Mouse (Mus musculus) kidney, adult 2 months (tissue): Measurements from ENCODE around the gene Ubap2l. TPM values are rescaled to one million over a fixed set of nuclear protein-coding genes. Genes with fewer than 3 reads are reported as not detected.

Experiments
- DNase-seq: peaks from one replicate; pipeline ENCODE4 v3.0.0; 2021
- H3K27ac ChIP-seq: fragments of 200-500 bp; 2 replicates; pipeline ENCODE4 v1.5.1; 2012; ENCODE audit warnings: low read depth, low read length, control low read depth, inconsistent platforms; ENCODE audit not compliant: insufficient read depth
- H3K27me3 ChIP-seq: fragments of 200-500 bp; replicated peaks from 2 replicates; pipeline ENCODE4 v1.6.1; 2012; ENCODE audit warnings: mild to moderate bottlenecking, moderate library complexity, low read length, inconsistent platforms; ENCODE audit not compliant: control insufficient read depth, insufficient read depth
- H3K36me3 ChIP-seq: fragments of 200-500 bp; 2 replicates; pipeline ENCODE4 v1.6.1; 2012; ENCODE audit warnings: mild to moderate bottlenecking, moderate library complexity, low read length, inconsistent platforms; ENCODE audit not compliant: control insufficient read depth, insufficient read depth
- H3K4me1 ChIP-seq: fragments of 200-500 bp; 2 replicates; pipeline ENCODE4 v1.6.1; 2011; ENCODE audit warnings: low read length; ENCODE audit not compliant: control insufficient read depth, insufficient read depth
- H3K4me3 ChIP-seq: fragments of 200-500 bp; 2 replicates; pipeline ENCODE4 v1.5.1; 2011; ENCODE audit warnings: mild to moderate bottlenecking, low read depth, low read length, control low read depth; ENCODE audit not compliant: insufficient read depth
- CTCF ChIP-seq: fragments of 200-500 bp; conservative IDR thresholded peaks from 2 replicates; pipeline ENCODE4 v1.5.1; 2011; ENCODE audit warnings: low read depth, mild to moderate bottlenecking, control low read depth, low read length, moderate library complexity, mixed read lengths; ENCODE audit not compliant: insufficient read depth, insufficient read length
- POLR2A ChIP-seq: fragments of 200-500 bp; IDR thresholded peaks from one replicate; pipeline ENCODE4 v1.6.1; 2011; ENCODE audit warnings: low read depth, low read length, control low read depth
- WGBS: fragments of 180-500 bp; shearing (Covaris S2); methylation state at CpG from one replicate; pipeline ENCODE4 v1.1.7; 2018; 5-methylcytosine and 5-hydroxymethylcytosine counted together
- polyA plus RNA-seq: library from polyadenylated mRNA; depleted of rRNA; stranded (reverse); fragments of >200 nt; gene quantifications from 2 replicates; pipeline ENCODE4 v1.2.3, GENCODE M21; 2012

Gene Ubap2l
- polyA plus RNA-seq, 1 experiment: 108 TPM

DNA sequence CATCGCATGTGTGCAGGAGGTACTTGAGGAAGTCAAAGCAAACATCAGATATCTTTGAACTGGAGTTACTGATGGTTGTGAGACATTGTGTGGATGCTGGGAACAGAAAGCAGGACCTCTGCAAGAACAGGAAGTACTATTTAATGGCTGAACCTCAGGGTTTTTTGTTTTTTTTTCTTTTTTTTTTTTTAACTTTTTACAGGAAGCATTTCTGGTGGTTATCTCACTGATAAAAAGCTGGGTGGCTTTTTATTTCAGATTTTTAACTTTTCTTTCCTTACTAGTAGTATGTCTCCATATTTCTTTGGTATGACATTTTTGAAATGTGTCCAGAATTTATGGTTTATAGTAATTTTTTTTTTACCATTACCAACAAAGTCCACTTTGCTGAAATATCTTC lies 16.2 kb downstream of the Ubap2l start:
- Histone ChIP-seq H3K27me3 (no peaks in the 10 kb centered on the region), H3K4me3 (no peak overlapping the region), H3K36me3 (peaks cover 12% of the 10 kb centered on the region), H3K4me1 (no peaks in the 10 kb centered on the region), H3K27ac (no peak overlapping the region)
- no peak for DNase-seq
- WGBS: 95% methylated on average over 1 of the region's 1 CpGs
- TF ChIP-seq POLR2A: no peak
- no peak for TF ChIP-seq CTCF

DNA sequence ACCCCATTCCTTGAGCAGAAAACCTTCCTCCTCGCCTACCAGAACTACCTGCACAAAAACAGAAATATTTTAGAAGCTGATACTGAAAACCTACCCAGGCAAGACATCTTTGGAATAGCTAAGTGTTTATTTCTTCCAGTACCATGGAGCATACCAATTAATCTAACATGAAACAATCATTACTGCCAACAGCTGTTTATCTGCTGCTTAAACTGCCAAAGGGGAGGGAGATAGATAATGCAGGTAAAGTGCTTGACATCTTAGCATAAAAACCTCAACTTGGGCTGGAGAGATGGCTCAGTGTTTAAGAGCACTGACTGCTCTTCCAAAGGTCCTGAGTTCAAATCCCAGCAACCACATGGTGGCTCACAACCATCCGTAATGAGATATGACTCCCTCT lies 17.8 kb downstream of the Ubap2l start:
- 93% methylated on average over 2 of the region's 2 CpGs for WGBS

DNA sequence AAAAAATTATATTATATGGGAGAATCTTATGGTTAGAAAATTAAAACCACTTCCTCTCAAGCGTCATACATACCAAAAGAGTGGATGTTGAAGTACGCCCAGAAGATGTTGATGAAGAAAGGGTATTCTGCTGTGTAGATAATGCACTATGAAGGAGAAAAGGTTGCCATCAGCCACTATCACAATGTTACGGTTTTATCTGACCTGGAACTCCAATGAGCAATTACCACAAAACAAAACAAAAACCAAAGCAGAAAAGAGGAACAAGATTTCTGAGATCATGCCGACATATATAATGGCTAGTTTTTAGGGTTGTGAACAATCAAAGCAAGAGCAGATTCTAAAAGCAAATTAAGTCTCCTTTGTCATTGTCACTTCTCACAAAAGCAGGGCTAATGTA lies 35.8 kb downstream of the Ubap2l start:
- no peaks in the 10 kb centered on the region for H3K4me1 ChIP-seq
- H3K4me3 ChIP-seq: no peak overlapping the region
- WGBS: 90% methylated on average over 4 of the region's 4 CpGs
- H3K27me3 ChIP-seq: no peaks in the 10 kb centered on the region
- DNase-seq: no peak
- no peak for TF ChIP-seq CTCF
- H3K36me3 ChIP-seq: peaks cover 37% of the 10 kb centered on the region
- H3K27ac ChIP-seq: no peak overlapping the region

More for the DNA sequence above, 17.8 kb downstream of the Ubap2l start:
- DNase-seq: no peak
- peaks cover 12% of the 10 kb centered on the region for H3K36me3 ChIP-seq
- H3K27ac ChIP-seq: no peak overlapping the region
- H3K4me1 ChIP-seq: no peaks in the 10 kb centered on the region
- H3K27me3 ChIP-seq: no peaks in the 10 kb centered on the region
- no peak overlapping the region for H3K4me3 ChIP-seq
- TF ChIP-seq POLR2A: no peak
- TF ChIP-seq CTCF: no peak

DNA sequence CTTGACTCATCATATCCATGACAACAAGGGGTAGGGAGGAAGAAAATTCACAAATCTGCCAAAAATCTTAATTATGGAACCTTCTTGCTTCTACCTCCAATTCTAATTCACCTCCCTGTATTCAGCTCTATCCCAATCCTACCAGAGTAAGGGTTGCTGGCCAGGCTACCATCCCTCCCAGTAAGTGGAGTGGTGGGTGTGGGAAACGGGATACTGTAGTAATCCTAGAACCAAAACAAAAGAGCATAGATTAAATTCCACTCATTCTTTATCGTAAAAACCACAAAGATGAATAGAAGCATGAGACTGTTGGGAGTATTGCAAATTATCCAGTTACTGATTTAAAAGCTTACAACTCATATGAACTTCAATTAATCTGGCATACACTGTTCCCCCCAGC lies 42.1 kb downstream of the Ubap2l start:
- Histone ChIP-seq H3K27me3 (no peaks in the 10 kb centered on the region), H3K4me3 (no peak overlapping the region), H3K27ac (no peak overlapping the region), H3K4me1 (no peaks in the 10 kb centered on the region), H3K36me3 (peaks cover 29% of the 10 kb centered on the region)
- WGBS: 51% methylated on average over 2 of the region's 2 CpGs
- no peak for DNase-seq
- TF ChIP-seq POLR2A: no peak
- TF ChIP-seq CTCF: no peak

DNA sequence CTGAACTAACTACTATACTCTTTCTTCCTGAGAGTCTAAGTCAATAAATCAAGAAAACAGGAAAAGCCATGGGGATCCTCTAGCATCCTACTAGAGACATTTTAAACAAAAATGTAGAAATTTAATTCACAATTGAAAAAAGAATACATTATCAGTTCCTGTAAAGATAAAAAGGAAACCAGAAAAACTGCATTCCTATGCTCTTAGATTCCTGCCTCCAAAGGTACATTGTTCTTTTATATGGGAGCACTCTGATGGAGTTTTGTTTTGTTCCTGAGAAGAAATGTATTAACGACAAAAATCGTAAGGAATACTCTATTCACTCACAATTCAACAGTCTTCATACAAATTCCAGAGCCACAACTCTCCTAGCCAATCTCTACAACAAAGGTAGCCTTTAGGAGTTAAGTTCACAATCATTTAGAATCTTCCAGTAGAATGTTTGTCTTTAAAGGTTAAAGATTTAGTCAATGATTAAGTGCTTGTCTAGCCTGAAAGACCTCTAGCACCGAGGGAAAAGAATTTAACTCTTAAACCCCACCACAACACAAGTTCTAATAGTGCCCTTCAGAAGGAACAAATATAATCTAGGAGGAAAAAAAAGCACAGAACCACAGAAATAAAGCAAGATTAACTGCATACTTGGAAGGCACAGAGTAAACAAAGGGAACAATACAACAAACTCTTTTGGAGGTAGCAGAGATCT lies 48.2 kb downstream of the Ubap2l start:
- no peak overlapping the region for H3K4me3 ChIP-seq
- 12% methylated on average over 3 of the region's 3 CpGs for WGBS
- peaks cover 13% of the 10 kb centered on the region for H3K36me3 ChIP-seq
- no peak for TF ChIP-seq CTCF
- TF ChIP-seq POLR2A: no peak
- peak; percentile 31 for DNase-seq
- no peaks in the 10 kb centered on the region for H3K27me3 ChIP-seq
- H3K4me1 ChIP-seq: peaks cover 6% of the 10 kb centered on the region; the same call in 1 of the 2 replicates
- H3K27ac ChIP-seq: peak overlapping the region; percentile 38; the same call in 1 of the 2 replicates

DNA sequence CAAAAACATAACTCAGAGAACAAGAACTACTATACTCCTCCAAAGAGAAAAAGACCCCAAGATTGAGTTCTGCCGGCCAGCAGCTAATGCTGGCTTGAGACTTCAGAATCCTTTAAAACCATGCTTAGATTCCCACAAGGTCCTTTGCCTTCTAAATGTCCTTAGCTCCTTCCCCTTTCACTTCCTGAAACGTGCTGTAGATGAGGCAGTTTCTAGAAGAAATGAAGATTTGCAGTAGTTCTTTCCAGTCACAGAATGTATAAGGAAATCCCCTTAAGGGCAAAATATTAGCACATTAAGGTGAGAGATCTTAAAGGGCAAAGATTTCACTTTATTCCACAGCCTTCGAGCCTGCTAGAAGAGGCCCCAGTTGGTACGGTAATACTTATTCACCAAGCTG lies 52.6 kb downstream of the Ubap2l start:
- peaks cover 2% of the 10 kb centered on the region; the same call in 1 of the 2 replicates for H3K36me3 ChIP-seq
- no peaks in the 10 kb centered on the region for H3K27me3 ChIP-seq
- DNase-seq: no peak
- no peak for TF ChIP-seq POLR2A
- no peak for TF ChIP-seq CTCF
- peak overlapping the region; percentile 93 for H3K27ac ChIP-seq
- peaks cover 14% of the 10 kb centered on the region; the same call in 1 of the 2 replicates for H3K4me1 ChIP-seq
- WGBS: 71% methylated on average over 4 of the region's 4 CpGs
- H3K4me3 ChIP-seq: no peak overlapping the region

DNA sequence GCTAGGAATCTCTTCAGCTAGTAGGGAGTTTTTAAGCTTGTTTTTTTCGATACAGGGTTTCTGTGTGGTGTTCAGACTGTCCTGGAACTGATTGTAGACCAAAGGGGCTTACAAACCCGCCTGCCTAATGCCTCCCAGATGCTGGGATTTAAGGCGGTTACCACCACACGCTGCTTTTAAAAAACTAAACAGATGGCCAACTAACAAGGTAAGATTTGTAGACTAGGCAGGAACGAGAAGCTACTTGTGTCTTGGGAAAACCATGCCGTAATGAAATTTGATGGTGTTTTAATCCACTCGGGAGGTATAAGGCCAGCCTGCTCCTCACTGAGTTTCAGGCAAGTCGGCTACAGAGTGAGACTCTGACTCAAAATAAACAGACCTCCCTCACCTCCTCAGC lies 53.3 kb downstream of the Ubap2l start:
- Histone ChIP-seq H3K27ac (peak overlapping the region; percentile 93), H3K36me3 (peaks cover 2% of the 10 kb centered on the region; the same call in 1 of the 2 replicates), H3K4me3 (peak overlapping the region; percentile 80), H3K27me3 (no peaks in the 10 kb centered on the region), H3K4me1 (peaks cover 14% of the 10 kb centered on the region; the same call in 1 of the 2 replicates)
- no peak for TF ChIP-seq CTCF
- TF ChIP-seq POLR2A: no peak
- no peak for DNase-seq
- WGBS: 8% methylated on average over 8 of the region's 8 CpGs
